ENCODE assay signal across 28 mouse cellular contexts in the genomic region with DNA sequence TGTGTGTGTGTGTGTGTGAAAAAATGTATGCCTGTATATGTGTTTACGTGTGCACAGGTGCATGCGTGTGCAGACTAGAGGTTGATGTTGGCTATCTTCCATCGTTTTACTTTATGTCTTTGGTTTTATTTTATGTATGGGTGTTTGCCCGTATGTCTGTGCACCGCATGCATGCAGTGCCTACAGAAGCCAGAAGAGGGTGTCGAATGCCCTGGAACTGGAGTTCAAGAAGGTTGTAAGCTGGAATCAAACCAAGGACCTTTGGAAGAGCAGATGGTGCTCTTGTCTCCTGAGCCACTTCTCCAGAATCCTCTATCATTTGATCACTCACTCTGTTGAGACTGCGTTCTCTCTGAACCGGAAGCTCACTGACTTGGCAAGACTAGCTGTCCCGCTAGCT. TPM values are rescaled to one million over a fixed set of nuclear protein-coding genes. Genes with fewer than 3 reads are reported as not detected.
A peak's percentile ranks its signal among the peaks of the same experiment; 100 is the strongest.
DNase-seq lines count a peak whose midpoint lies in the region; ATAC-seq and TF ChIP-seq lines count a peak whose summit lies in the region.
"Had no signal": no experiment of that assay in that cellular context is flagged by ENCODE, and none has a peak within 500 bp of the region (broad histone marks: within the 10 kb centered on the region; RNA-seq: fewer than 3 reads in every experiment).

No protein-coding gene starts in this region.

- in situ Hi-C loops in CH12.LX (cut with MboI; ENCODE audit: low pct_ligation_motif_present, low pct_unique_long_range_greater_than_20kb, low sequenced_read_pairs) = no loop called here

- no peaks in the 10 kb centered on the region for H3K36me3 ChIP-seq in kidney, postnatal 0 days (ENCODE audit: insufficient read depth, low read length)
- no peaks in the 10 kb centered on the region for H3K36me3 ChIP-seq in kidney, embryonic 14.5 days (ENCODE audit: control insufficient read depth, insufficient read depth, low read length)
- H3K36me3 ChIP-seq in CH12.LX (replicated peaks in 1 of 2; ENCODE audit: control insufficient read depth in 1 of 2, insufficient read depth in 1 of 2, low read length in 1 of 2) = no peaks in the 10 kb centered on the region
- no peaks in the 10 kb centered on the region for H3K36me3 ChIP-seq in midbrain, embryonic 10.5 days
- H3K36me3 ChIP-seq in midbrain, embryonic 15.5 days (replicated peaks) = no peaks in the 10 kb centered on the region
- H3K36me3 ChIP-seq: embryonic facial prominence, embryonic 13.5 days; heart, embryonic 10.5 days; hindbrain, embryonic 13.5 days; midbrain, embryonic 13.5 days had no signal

- TF ChIP-seq POLR2A in CH12.LX (IDR thresholded peaks at IDR 0.05; ENCODE audit: low read depth, low read length) = no peak

- no peaks in the 10 kb centered on the region for H3K27me3 ChIP-seq in kidney, postnatal 0 days (ENCODE audit: insufficient read depth, low read length)
- no peaks in the 10 kb centered on the region for H3K27me3 ChIP-seq in kidney, embryonic 14.5 days (ENCODE audit: control insufficient read depth, insufficient read depth, low read length)
- H3K27me3 ChIP-seq in CH12.LX (replicated peaks) = no peaks in the 10 kb centered on the region
- no peaks in the 10 kb centered on the region for H3K27me3 ChIP-seq in midbrain, embryonic 10.5 days (ENCODE audit: low read depth, poor library complexity, severe bottlenecking)
- H3K27me3 ChIP-seq in midbrain, embryonic 15.5 days (replicated peaks) = no peaks in the 10 kb centered on the region
- H3K27me3 ChIP-seq: embryonic facial prominence, embryonic 13.5 days; hindbrain, embryonic 13.5 days; midbrain, embryonic 13.5 days had no signal

- no peaks in the 10 kb centered on the region for H3K4me1 ChIP-seq in kidney, postnatal 0 days (replicated peaks; ENCODE audit: insufficient read depth, low read length)
- no peaks in the 10 kb centered on the region for H3K4me1 ChIP-seq in kidney, embryonic 14.5 days (ENCODE audit: control insufficient read depth, insufficient read depth, low read length)
- peaks cover 0 to 22% of the 10 kb centered on the region in 2 experiments; a peak in 3 of 4 replicates for H3K4me1 ChIP-seq in CH12.LX (ENCODE audit: control insufficient read depth in 1 of 2, insufficient read depth in 2 of 2)
- no peaks in the 10 kb centered on the region for H3K4me1 ChIP-seq in midbrain, embryonic 10.5 days
- no peaks in the 10 kb centered on the region for H3K4me1 ChIP-seq in midbrain, embryonic 15.5 days
- H3K4me1 ChIP-seq: embryonic facial prominence, embryonic 13.5 days; hindbrain, embryonic 13.5 days; midbrain, embryonic 13.5 days had no signal

- H3K4me2 ChIP-seq in kidney, postnatal 0 days (ENCODE audit: low read length) = no peak overlapping the region
- no peak overlapping the region for H3K4me2 ChIP-seq in kidney, embryonic 14.5 days (replicated peaks; ENCODE audit: low read depth, low read length)
- H3K4me2 ChIP-seq in CH12.LX (ENCODE audit: insufficient read depth, low read depth, poor library complexity, severe bottlenecking) = no peak overlapping the region
- H3K4me2 ChIP-seq in midbrain, embryonic 15.5 days = no peak overlapping the region
- H3K4me2 ChIP-seq: embryonic facial prominence, embryonic 13.5 days; hindbrain, embryonic 13.5 days; midbrain, embryonic 13.5 days had no signal

- TF ChIP-seq CTCF in kidney, postnatal 0 days (IDR thresholded peaks at IDR 0.05; ENCODE audit: low read depth) = peak; percentile 30; the same call in 1 of the 2 replicates
- peak; percentile 47 to 69 for TF ChIP-seq CTCF in CH12.LX (conservative IDR thresholded peaks at IDR 0.05 in 1 of 2, IDR thresholded peaks at IDR 0.05 in 1 of 2; ENCODE audit: low read depth in 2 of 2, low read length in 2 of 2)

- no peak for TF ChIP-seq EP300 in CH12.LX (IDR thresholded peaks at IDR 0.05; ENCODE audit: low read length)

- no peak for ATAC-seq in kidney, postnatal 0 days (replicated peaks; ENCODE audit: low FRiP score, low read depth)
- ATAC-seq in kidney, embryonic 14.5 days (ENCODE audit: low FRiP score, low TSS enrichment) = no peak
- ATAC-seq in midbrain, embryonic 15.5 days (replicated peaks) = no peak
- ATAC-seq: forebrain, embryonic 14.5 days; inflammation-experienced regulatory T-cells, adult 6 months; midbrain, embryonic 13.5 days had no signal

- H3K9ac ChIP-seq in kidney, postnatal 0 days (ENCODE audit: low read depth, low read length) = no peak overlapping the region
- no peak overlapping the region for H3K9ac ChIP-seq in kidney, embryonic 14.5 days (ENCODE audit: low read depth, low read length)
- no peak overlapping the region for H3K9ac ChIP-seq in CH12.LX (ENCODE audit: insufficient read depth, low read depth)
- no peak overlapping the region for H3K9ac ChIP-seq in midbrain, embryonic 15.5 days
- H3K9ac ChIP-seq: embryonic facial prominence, embryonic 13.5 days; hindbrain, embryonic 13.5 days; midbrain, embryonic 13.5 days had no signal

- TF ChIP-seq RAD21 in CH12.LX (IDR thresholded peaks at IDR 0.05; ENCODE audit: low read depth, low read length) = peak; percentile 58

- dilution Hi-C loops in CH12.LX (cut with MboI; ENCODE audit: extremely low pct_ligation_motif_present, extremely low pct_unique_long_range_greater_than_20kb, low sequenced_read_pairs) = no loop called here

- H3K4me3 ChIP-seq in kidney, postnatal 0 days (replicated peaks; ENCODE audit: low read depth, low read length) = no peak overlapping the region
- no peak overlapping the region for H3K4me3 ChIP-seq in kidney, embryonic 14.5 days (ENCODE audit: low read length)
- no peak overlapping the region for H3K4me3 ChIP-seq in CH12.LX (replicated peaks in 1 of 3; ENCODE audit: low read depth in 2 of 3, low read length in 2 of 3, poor library complexity in 1 of 3)
- H3K4me3 ChIP-seq in midbrain, embryonic 10.5 days = no peak overlapping the region
- no peak overlapping the region for H3K4me3 ChIP-seq in midbrain, embryonic 15.5 days
- H3K4me3 ChIP-seq: embryonic facial prominence, embryonic 13.5 days; heart, embryonic 10.5 days; hindbrain, embryonic 13.5 days; midbrain, embryonic 13.5 days had no signal

- no peak overlapping the region for H3K27ac ChIP-seq in kidney, postnatal 0 days
- no peak overlapping the region for H3K27ac ChIP-seq in kidney, embryonic 14.5 days (ENCODE audit: low read depth, low read length)
- no peak overlapping the region for H3K27ac ChIP-seq in CH12.LX (ENCODE audit: insufficient read depth, low read depth)
- H3K27ac ChIP-seq in midbrain, embryonic 10.5 days (replicated peaks) = no peak overlapping the region
- no peak overlapping the region for H3K27ac ChIP-seq in midbrain, embryonic 15.5 days
- H3K27ac ChIP-seq: embryonic facial prominence, embryonic 13.5 days; heart, embryonic 10.5 days; hindbrain, embryonic 13.5 days; macrophage; midbrain, embryonic 13.5 days had no signal

- H3K79me2 ChIP-seq in CH12.LX (replicated peaks; ENCODE audit: control insufficient read depth, extremely low read depth, insufficient read depth, poor library complexity, severe bottlenecking) = no peaks in the 10 kb centered on the region

- DNase-seq in cerebellum, postnatal 10 days = peak; percentile 27 to 32
- no peak for DNase-seq in cerebellum, adult 11-12 months
- DNase-seq in kidney, postnatal 0 days (ENCODE audit: low spot score) = no peak
- DNase-seq in CH12.LX (ENCODE audit: extremely low read depth) (peak; percentile 29), ZHBTc4 (ENCODE audit: low read depth, low spot score) (peak; percentile 71)
- DNase-seq in midbrain, embryonic 10.5 days (ENCODE audit: low spot score) = no peak
- DNase-seq: cerebellum, adult 9-11 months; gastrocnemius, postnatal 14 days; heart, postnatal 14 days; layer of hippocampus, postnatal 36 days; lung, adult 18-20 months; right cerebral cortex, postnatal 14 days; spleen, adult 18-20 months; thymus, adult 18-20 months; thymus, postnatal 4 days had no signal

- no peaks in the 10 kb centered on the region for H3K9me3 ChIP-seq in kidney, postnatal 0 days (replicated peaks; ENCODE audit: low read length)
- H3K9me3 ChIP-seq in kidney, embryonic 14.5 days (ENCODE audit: control insufficient read depth, low read length) = no peaks in the 10 kb centered on the region
- no peaks in the 10 kb centered on the region for H3K9me3 ChIP-seq in CH12.LX (replicated peaks; ENCODE audit: low read length)
- H3K9me3 ChIP-seq in midbrain, embryonic 10.5 days (replicated peaks) = no peaks in the 10 kb centered on the region
- no peaks in the 10 kb centered on the region for H3K9me3 ChIP-seq in midbrain, embryonic 15.5 days
- H3K9me3 ChIP-seq: embryonic facial prominence, embryonic 13.5 days; heart, embryonic 10.5 days; hindbrain, embryonic 13.5 days; midbrain, embryonic 13.5 days had no signal

- WGBS in kidney, postnatal 0 days = 91% methylated on average over 9 of the region's 9 CpGs
- WGBS in kidney, embryonic 14.5 days = 89% methylated on average over 9 of the region's 9 CpGs
- 85% methylated on average over 9 of the region's 9 CpGs for whole genome bisulfite sequencing in midbrain, embryonic 10.5 days
- 93% methylated on average over 9 of the region's 9 CpGs for WGBS in midbrain, embryonic 15.5 days

TF ChIP-seq in CH12.LX, 34 proteins besides CTCF, POLR2A, EP300 and RAD21:
- TF ChIP-seq ZMIZ1 (IDR thresholded peaks at IDR 0.05; ENCODE audit: low read depth, low read length) (no peak), SMC3 (IDR thresholded peaks at IDR 0.05; ENCODE audit: low read depth, low read length) (peak; percentile 70), ETS1 (conservative IDR thresholded peaks at IDR 0.05; ENCODE audit: low read depth, low read length) (no peak), JUN (IDR thresholded peaks at IDR 0.05; ENCODE audit: insufficient read depth, low read depth, low read length) (no peak)

RNA-seq across cellular contexts. Expression of a gene that starts 17.9 kb away (rescaled TPM):
- 0.17 TPM in 1 of 2 replicates, not detected in the other for polyA plus RNA-seq in kidney, postnatal 0 days (2015; fragmentation: Nextera tagmentation; extraction: Ambion mirVana)
- 0.29 TPM in 1 of 2 replicates, not detected in the other for polyA plus RNA-seq in kidney, embryonic 14.5 days (2014; fragmentation: Nextera tagmentation; extraction: Ambion mirVana)
- total RNA-seq in CH12.LX (2012; rRNA removed) (not detected in 2 replicates), CH12.LX (2014; rRNA removed) (not detected in 2 replicates)
- polyA plus RNA-seq in CH12.LX (2012; ENCODE audit: insufficient read length, low read depth) = not detected in 2 replicates
- polyA plus RNA-seq in midbrain, embryonic 10.5 days (2016; fragmentation: Nextera tagmentation; extraction: Ambion mirVana) = not detected in 2 replicates
- polyA plus RNA-seq in midbrain, embryonic 15.5 days (2015; fragmentation: Nextera tagmentation; extraction: Ambion mirVana) = not detected in 2 replicates
- total RNA-seq: gastrocnemius, postnatal 14 days; heart, postnatal 14 days; left cerebral cortex, postnatal 14 days had no signal
- polyA plus RNA-seq: forebrain, embryonic 14.5 days; inflammation-experienced regulatory T-cells, adult 6 months; kidney, embryonic 16.5 days; macrophage; midbrain, embryonic 13.5 days; neural tube, embryonic 14.5 days; stomach, embryonic 14.5 days had no signal

RNA-seq across cellular contexts. Expression of a gene that starts 53.8 kb away (rescaled TPM):
- polyA plus RNA-seq in kidney, postnatal 0 days (2015; fragmentation: Nextera tagmentation; extraction: Ambion mirVana) = 83.6 and 83.7 TPM in 2 replicates
- 62.1 and 62.9 TPM in 2 replicates for polyA plus RNA-seq in kidney, embryonic 14.5 days (2014; fragmentation: Nextera tagmentation; extraction: Ambion mirVana)
- total RNA-seq in CH12.LX (2012; rRNA removed) = 57.7 and 62.2 TPM in 2 replicates
- total RNA-seq in CH12.LX (2014; rRNA removed) = 68.7 and 71.2 TPM in 2 replicates
- polyA plus RNA-seq in CH12.LX (2012; ENCODE audit: insufficient read length, low read depth) = 39.6 and 40.9 TPM in 2 replicates
- polyA plus RNA-seq in midbrain, embryonic 10.5 days (2016; fragmentation: Nextera tagmentation; extraction: Ambion mirVana) = 43.1 and 48.3 TPM in 2 replicates
- polyA plus RNA-seq in midbrain, embryonic 15.5 days (2015; fragmentation: Nextera tagmentation; extraction: Ambion mirVana) = 56.9 and 58.7 TPM in 2 replicates

Comparison
In these comparisons a context has a peak if more than half of its experiments do, and no peak if none do; other contexts are left out.
1. DNase-seq: peak in cerebellum, postnatal 10 days (2 of 2), CH12.LX (single experiment) and ZHBTc4 (single experiment); none in cerebellum, adult 11-12 months (single experiment), kidney, postnatal 0 days (single experiment) and midbrain, embryonic 10.5 days (single experiment).